Mouse (Mus musculus): ENCODE measurements around the gene Tesk1.

Gene Tesk1

DNA sequence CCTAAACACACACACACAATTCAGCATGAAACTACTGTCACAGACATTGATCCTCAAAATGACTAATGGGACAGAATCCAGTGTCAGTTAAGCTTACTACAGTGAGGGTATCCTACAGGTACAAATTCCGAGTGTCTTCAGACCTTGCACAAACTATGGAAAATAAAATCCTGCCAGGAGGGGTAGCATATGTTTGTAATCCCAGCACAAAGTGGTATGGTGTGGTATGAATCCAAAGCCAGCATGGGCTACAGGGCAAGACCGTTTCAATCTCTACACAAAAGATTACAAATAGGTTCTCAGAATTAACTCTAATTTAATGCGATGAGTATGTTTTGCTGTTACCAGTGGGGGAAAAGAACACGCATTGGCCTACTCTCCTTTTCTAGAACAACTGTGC is at the start of gene Tesk1:
Gene Tesk1, plus strand, starts transcription at position 301 of the 400 bp plus-strand sequence.
- DNase-seq: no peak

DNA sequence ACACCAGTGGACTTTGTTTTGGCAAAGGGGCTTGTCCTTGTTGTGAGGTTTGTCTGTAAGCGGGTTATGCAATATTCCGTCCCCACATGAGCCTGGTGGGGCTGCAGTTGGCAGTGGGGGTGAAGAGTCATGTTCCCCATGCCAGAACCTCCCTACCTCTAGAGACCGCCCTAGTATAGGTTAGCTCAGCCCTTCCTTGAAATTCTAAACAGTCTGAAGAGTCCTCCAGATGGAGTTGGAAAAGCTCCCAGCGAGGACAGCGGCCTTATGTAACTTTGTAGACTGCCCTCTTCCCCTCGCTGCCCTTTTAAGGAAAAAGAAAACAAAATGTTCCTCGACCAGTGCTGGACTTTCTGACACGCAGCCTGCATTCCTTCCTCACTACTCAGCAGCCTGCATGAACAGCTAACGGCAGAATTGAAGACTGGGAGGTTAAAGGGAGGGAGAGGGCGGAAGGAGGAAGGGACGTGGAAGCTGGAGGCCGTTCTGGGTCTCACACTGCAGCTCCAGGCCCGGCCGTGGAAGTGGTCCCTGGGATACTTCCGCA is 47.3 kb upstream of the Tesk1 start:
- no peak for DNase-seq

DNA sequence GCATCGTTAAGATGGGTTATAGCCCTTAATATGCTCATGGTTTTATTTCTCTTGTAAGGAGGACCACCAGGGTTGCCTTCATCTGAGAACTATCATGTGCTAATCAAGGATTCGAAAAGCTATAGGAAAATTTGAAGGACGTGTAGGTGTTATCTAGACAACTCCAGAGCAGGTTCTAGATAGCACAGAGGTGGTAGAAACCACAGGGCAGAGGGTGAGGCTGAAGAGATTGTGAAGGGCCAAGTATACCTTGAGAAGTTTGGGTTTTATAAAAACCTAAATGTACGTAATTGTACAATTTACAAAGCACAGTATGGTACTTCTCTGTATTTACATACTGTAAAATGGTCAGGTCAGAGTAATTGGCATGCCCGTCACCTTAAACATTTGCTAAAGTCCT is 46.6 kb upstream of the Tesk1 start:
- DNase-seq: no peak

DNA sequence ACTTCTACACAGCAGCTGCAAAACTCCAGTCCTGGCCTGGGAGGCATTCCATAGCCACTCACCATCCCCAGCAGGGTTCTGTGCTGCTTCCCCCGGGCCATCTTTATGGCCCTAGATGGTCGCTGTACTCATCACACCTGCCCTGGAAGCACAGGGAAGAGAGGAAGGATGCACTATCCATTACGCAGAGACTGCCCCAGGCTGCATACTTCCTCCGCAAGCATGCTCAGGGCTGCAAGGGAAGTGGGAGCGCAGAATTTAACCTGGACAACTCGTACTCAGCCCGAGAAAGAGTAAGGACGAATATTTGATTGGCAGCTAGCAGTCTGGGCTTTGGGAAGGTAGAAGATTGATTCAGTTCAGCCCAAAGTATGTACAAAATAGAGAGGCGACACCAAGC is 45.9 kb upstream of the Tesk1 start:
- DNase-seq: no peak

DNA sequence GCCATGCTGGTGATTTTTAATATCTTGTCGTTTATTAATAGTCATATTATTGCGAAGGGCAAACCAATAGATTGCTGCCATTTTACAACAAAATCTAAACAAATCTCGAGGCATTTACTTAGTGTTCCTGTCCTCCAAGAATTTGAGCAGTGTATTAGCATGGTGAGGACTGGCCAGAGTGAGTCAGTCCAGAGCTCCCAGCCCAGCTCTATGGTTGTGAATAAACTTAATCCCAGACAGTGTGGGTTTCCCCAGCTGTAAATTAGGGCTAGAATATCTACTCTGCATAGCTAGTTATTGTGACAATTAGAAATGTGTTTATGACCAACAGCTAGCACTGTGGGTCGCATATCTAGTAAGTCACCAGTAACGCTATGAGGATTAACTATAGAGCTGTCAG is 45.4 kb upstream of the Tesk1 start:
- DNase-seq: no peak

DNA sequence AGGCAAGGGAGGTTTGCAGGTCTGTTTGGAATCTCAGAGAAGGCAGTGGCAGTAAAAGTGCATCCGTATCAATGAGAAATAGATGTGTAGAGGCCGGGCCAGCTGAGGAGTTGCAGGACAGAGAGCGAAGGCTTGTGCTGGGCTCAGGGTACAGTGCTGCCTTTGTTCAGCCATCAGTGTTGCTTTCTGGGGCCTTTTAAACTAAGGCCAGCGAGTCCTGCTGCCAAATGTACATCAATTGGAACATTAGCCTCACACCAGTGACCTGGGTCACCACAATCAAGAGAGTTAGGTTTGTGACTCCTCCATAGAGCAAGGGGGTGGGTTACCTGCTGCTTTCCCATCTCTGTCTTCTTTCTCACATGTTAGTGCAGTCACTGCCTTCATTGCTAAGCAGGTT is 43.7 kb upstream of the Tesk1 start:
- no peak for DNase-seq

DNA sequence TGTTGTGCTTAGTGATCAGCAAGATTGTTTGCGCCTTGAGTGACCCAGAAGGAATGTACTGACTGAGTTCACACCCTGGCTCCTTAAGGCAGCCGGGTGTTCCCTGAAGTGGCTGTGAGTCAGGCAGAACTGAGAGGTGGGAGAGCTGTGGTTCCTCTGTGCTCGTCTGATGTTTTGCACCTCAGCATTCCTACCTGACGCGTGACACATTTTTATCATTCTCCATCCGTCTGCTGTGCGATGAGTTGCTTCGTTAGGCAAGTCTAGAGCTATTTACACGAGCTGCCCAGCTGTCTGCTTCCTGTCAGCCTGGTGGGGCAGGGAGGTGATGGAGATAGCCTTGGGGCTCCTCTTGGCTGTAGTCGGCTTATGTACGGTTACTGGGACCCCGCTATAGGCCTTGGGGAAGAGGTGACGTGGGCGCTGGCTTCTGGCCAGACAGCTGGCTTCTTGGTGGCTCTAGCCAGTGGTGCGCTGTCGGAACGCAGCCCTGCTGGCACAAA is 42.9 kb upstream of the Tesk1 start:
- DNase-seq: no peak

DNA sequence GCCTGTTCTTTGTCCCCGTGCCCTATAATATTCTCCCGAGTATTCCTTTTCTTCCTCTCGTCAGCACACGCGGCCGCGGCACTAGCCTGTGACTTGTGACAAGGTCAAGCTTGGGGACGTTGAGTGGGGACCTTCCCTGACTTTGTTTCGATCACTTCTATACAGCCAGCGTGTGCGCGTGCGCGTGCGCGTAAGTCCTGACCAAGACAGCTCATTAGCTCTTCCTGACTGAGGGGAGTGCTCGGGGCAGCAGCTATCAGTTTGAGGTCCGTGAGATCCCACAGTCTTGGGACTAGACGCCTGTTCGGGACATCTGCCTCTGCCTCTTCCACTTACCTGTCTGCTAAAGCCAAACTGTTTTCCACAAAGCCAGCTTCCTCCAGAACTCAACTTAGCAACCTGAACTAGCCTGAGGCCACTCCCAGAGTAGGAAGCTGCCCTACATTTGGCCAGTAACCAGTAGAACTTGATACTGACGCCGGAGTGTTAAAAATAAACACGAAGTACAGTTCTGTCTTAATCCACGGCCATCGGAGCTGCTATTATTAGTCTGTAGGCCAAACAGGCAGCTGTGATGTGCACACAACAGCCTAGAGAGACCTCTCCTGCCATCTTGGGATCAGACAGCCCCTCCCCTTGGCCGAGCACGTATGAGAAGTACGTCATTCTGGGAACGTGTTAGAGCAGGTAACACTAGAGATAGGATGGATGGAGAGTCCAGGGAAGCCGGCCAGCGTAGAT is 42.2 kb upstream of the Tesk1 start:
- DNase-seq: no peak

DNA sequence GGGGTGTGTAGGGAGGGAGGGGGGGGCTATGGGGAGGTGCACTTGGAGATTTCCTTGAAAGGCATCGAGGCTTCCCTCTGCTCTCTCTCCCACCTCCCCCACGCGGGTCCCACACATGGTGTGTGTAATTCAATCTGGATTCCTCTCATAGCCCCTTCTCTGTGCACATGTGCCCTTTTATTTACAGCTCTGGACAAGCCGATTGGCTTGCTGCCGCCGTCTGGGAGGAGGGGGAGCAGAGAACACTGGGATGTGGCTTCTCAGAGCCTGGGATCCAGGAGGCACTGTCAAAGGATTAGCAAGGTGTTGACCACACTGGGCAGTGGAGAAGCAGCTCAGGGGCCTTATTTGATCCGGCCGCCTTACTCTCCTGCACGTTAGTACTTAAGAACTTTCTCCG is 40.8 kb upstream of the Tesk1 start:
- DNase-seq: no peak

DNA sequence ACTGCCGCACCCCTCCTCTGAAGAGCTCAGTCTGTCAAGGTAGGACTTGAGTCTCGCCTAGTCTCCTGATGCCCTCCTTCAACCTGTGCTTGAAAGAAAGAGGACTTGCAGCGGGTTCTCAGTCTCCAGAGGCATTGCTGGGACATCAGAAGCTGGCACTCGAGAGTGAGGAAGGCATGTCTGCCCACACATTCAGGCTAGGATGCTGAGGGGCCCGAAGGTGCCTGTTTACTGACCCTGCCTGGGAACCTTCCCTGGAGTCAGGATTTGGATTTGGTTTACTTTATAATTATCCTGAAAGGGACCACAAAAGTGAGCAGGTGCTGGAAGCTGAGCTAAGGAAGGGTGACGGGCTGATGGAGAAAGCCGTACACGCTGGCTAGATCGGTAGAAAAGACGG is 40.3 kb upstream of the Tesk1 start:
- DNase-seq: no peak

DNA sequence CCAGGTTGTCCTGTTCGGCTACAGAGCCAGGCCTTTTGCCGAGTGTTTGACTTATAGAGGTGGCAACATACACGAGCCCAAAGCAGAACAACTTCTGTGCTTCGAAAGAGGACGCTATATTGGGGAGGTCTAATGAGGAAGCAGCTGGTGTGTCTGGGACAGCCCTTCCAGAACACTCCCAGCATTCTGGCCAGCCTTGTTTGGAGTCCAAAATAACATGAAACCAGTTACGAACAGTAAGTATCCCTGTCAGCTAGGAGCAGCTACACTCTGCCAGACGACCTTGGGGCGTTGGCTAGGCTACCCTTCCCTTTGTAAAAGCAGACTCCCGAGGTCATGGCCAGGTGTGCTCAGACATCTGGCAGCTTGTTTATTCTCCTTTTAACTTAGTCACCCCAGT is 39.5 kb upstream of the Tesk1 start:
- no peak for DNase-seq

DNA sequence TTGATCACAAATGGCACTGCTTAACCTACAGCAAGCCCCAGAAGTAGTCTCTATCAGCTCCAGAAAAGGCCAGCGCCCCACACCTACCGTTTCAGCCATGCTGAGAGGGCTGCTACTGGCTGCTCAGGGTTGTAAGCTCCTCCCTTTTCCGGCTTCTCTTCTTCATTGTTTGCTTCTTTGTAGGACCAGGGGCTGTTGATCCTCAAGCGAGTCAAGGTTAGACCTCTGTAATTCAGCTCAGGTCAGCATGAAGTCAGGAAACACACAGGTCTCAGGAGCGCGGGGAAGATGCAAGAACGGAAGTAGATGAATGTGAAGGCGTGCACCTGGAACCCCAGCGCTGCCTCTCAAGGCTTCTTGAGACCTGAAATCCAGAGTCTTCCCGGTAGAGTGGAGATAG is 37.0 kb upstream of the Tesk1 start:
- no peak for DNase-seq

DNA sequence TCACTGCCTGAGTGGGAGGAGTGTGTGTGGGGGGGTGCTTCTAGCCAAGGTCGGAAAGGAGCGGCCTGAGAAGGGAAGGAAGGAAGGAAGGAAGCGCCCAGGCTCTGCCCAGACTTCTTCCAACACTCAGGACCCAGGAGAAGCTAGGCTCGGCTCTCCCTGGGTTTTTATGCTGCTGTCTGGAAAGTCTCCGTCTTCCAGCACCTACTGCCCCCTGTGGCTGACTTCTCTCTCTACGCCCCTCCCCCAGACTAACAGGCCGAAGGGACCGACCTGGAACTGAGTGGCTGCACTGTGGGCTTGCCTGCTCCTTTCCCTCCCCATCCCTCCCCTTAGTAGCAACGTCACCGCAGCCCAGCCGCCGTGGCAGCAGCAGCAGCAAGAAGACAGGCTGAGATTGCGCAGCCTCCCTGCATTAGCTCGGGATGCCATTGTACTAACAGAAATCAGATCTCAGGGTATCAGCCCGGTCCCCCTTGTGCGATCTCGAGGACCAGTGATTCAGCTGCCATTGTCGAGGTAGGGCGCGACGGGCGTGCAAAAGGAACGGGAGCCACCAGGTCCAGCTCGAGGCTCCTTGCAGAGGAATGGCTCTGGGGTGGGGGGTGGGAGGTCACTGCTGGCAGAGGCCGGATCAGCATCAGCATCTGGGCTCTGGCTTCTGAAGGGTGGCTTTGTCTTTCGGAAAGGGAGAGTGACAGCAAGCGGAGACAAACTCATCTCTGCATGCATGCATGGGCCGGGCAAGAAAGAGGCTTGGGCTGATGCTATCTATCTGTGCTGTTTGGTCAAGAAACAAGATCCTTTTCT is 35.4 kb upstream of the Tesk1 start:
- no peak for DNase-seq

DNA sequence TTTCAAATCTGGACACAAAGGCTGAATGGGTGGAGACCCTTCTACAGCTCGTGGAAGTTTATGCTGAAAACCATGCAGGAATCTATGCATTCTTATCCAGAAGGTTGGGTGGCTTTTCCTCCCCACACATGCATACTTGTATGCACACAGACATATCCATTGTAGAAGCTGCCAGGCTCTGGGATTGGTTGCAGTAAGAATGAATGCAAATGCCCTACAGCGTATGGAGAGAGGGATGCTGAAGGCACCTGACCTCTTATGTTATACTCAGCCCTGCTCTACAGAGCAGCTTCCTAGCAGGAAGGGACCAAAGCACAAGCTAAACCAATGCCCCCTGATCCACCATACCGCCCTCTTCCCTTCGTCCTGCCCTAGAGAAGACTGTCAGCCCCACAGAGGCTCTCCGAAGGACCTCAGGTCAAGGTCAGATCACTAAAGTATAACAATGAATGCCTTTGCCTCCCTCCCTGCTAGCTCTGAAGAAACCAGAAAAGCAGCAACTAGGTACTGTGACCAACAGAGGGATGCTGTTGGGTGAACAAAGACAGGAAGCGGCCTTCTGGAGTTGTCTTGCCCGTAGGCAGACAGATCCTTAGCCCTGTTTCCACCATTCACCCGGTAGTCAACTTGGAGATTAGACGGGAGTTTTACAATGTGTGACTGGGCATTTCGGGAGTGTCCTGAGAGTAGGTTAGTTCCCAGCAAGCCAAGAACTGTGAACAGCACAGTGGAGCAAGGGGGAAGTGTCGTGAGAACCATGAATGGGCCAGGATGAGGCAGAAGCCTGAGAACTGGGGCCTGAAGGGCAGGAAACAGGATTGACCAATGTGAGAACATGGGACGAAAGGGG is 34.4 kb upstream of the Tesk1 start:
- no peak for DNase-seq

DNA sequence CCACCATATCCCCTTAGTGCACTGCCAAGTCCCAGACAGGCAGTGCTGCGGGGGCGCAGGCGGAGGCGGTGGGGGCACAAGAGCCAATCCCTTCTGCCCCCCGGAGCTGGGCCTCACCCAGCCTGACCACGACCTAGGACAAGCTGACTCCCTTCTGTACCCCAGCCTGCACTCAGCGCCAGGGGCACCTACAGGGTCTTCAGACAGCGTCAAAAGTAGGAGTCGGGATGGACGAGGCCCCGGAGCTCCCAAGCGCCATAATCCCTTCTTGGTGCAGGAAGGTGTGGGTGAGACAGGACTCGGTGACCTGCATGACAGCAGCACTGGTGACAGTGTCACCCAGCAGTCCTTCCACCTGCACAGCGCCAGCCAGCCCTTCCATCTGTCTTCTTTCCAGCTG is 27.0 kb upstream of the Tesk1 start:
- DNase-seq: no peak

DNA sequence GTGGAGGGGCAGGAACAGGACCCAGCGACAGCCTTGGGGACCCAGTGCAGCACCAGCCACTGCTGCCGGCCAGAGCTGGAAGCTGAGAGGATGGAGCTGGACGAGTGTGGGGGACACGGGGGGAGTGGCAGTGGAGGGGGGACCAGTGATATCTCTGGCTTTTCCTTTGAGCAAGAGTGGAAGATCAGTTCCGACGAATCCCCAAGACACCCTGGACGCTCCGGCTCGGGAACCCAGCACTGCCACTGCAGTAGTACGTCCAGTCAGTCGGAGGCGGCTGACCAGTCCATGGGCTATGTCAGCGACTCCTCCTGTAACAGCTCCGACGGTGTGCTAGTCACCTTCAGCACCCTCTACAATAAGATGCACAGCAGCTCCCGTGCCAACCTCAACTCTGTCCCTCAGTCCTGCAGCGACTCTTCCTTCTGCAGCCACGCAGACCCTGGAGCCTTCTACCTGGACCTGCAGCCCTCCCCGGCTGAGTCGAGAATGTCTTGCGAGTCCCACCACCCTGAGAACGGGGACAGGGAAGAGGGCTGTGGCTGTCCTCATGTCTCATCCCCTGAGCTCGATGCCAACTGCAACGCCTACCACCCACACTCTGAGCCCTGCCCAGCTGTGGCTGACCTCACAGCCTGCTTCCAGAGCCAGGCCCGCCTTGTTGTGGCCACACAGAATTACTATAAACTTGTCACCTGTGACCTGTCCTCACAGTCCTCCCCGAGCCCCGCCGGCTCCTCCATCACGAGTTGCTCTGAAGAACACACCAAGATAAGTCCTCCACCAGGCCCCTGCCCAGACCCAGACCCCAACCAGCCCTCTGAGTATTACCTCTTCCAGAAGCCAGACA is 26.3 kb upstream of the Tesk1 start:
- DNase-seq: no peak

DNA sequence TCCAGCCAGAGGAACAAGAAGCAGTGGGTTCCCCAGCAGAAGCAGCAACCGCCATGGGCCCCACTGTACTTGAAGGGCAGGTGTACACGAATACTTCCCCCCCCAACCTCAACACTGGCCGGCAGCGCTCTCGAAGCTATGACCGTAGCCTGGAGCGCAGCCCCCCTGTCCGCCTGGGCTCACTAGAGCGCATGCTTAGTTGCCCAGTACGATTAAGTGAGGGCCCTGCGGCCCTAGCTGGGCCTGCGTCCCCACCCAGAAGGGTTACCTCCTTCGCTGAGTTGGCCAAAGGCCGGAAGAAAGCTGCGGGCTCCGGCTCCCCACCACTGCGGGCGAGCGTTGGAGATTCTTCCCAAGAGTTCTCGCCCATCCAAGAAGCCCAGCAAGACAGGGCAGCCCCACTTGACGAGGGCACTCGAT is 25.7 kb upstream of the Tesk1 start:
- no peak for DNase-seq

DNA sequence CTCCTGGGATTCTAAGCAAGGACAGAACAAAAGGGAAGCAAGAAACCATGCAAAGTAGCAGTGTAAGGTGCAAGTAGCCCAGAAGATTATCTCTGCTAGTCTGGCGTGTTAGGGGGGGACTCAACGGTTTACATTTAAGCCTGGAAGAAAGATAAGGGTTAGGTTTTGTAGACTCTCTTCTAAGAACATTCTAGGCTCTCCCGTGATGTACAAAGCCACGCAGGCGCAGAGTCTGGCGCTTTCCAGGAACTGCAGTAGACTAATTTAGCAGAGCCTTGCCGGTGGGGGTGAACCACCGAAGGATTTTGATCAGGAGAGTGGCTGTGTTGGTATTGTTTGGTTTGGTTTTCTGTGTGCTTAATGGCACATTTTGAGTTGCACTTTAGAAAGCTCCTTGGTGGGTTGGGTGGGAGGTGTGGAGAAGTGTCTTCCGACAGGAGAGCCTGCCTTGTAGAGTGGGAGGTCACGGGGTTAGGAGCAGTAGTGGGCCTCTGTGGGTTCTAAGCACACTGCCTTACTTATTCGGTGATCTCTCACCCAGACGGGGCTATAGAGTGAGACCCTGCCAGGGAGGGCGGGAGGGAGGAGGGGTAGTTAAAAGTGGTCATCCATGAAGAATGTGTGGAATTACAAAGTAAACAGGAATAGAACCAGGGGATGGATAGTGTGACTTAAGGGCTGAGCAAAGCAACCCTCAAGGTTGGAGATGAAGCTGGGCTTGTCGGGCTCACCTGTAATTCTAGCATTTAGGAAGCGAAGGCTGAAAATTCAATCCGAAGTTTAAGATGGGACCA is 24.3 kb upstream of the Tesk1 start:
- DNase-seq: no peak

DNA sequence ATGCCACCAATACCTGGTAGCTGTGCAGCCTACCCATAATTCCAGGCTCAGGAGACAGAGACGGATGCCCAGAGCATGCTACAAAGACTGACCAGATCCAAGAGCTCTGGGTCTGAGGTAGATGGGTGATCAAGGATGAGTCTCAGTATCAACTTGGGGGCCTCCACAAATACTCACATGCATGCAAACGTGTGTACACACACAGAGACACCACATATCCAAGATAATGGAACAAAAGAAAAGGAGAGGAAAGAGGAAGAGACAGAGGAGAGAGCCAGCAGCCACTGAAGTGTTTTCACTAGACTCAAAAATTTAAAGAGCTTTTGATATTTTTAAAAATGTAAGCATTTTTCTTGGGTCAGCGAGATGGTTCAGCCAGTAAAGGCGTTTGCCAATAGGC is 23.3 kb upstream of the Tesk1 start:
- no peak for DNase-seq

DNA sequence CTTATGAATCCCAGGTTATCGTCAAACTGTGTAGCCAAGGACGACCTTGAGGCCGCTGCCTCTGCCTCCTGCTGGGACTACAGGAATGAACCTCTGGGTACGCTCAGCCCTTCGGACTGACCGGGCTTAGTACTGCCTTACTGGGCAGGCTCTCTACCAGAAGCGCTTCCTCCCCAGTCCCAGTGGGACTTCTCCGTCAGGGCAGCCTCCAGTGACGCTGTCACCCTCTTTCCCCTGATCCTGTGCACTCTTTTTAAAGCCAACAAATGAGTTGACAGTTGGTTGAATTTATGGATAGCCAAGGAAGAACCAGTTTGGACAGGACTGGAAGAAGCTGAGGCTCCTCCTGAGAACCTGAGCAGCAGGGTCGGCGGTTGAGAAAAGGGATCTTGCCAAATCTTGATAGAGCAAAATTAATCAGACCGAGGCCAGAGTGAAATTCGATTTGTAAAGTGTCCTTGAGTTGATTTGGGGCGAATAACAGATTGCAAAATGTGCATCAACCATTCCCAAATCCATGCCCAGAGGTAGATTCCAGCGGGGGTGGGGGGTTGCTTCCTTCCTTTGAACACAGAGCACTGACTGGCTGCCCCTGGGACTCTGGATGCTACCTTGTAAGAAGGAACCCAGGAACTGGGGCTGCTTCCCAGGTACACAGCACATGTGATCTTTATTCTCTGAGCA is 22.6 kb upstream of the Tesk1 start:
- DNase-seq: no peak
